Mouse (Mus musculus): ENCODE results near the gene Arl14ep. TPM values are rescaled to one million over a fixed set of nuclear protein-coding genes. Genes with fewer than 3 reads are reported as not detected.
"Not testable (repeated sequence)": the region's sequence is repeated elsewhere in the genome, so short reads cannot be mapped to it uniquely, and the experiment has no call there.

The Arl14ep gene
- polyA plus RNA-seq (2012; rRNA removed) = 30.0 and 30.5 TPM in 2 replicates

DNA sequence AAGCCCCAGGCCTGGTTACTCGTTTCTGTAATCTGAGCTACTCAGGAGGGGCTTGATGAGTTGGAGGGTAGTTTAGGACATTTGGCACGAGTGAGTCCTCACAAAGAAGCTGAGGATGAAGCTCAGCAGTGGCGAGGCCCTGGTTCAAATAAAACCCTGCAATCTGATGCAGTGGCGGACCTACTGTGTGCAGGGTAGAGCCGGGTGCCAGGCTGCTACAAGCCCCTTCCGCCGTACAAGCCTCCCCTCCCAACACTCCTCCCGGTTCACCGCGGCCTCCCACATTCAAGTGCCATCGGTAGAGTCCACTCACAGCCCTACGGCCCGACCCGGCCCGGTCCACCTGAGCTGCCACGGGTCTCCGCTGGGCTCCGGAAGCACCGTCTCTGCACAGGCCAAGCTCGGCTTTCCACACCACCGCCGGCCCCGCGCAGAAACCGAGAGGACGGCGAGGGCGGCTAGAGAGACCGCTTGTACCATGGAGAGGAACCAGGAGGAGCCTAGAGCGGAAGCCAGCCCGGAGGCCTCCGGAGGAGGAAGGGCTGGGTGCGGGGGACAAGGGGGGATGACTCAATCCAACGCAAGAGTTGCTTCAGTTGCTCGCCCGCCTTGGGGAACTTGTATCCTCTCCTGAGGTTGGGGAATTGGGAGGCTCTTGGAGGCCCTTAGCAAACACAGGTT is at the start of gene Arl14ep:
Arl14ep (minus strand) TSS at position 466 of the 681 bp plus-strand sequence.
- Histone ChIP-seq H3K4me3 (replicated peaks; ENCODE audit: insufficient read depth, low read depth, low read length) (peak within 1 kb of the TSS; percentile 88), H3K4me1 (ENCODE audit: control insufficient read depth, insufficient read depth, low read length) (no peaks in the 10 kb centered on the region), H3K27ac (ENCODE audit: insufficient read depth, low read length) (peak within 1 kb of the TSS; percentile 77), H3K27me3 (ENCODE audit: control insufficient read depth, insufficient read depth, low read length) (no peaks in the 10 kb centered on the region)
- WGBS = under 1% methylated on average over 36 of the region's 36 CpGs
- TF ChIP-seq POLR2A (IDR thresholded peaks at IDR 0.05; ENCODE audit: borderline replicate concordance, insufficient read depth, low read length) (peak; percentile 74), CTCF (IDR thresholded peaks at IDR 0.05; ENCODE audit: borderline replicate concordance, insufficient read depth, low read depth, low read length) (no peak)
- DNase-seq = peak; percentile 87 to 90

GRCm38 (mm10) chr2:107022713-107023112 is 48.5 kb upstream of the Arl14ep start:
- no peak for DNase-seq
- no peak overlapping the region for H3K4me3 ChIP-seq (replicated peaks; ENCODE audit: insufficient read depth, low read depth, low read length)
- 94% methylated on average over 5 of the region's 5 CpGs for WGBS
- no peaks in the 10 kb centered on the region for H3K4me1 ChIP-seq (ENCODE audit: control insufficient read depth, insufficient read depth, low read length)
- TF ChIP-seq POLR2A (IDR thresholded peaks at IDR 0.05; ENCODE audit: borderline replicate concordance, insufficient read depth, low read length) (no peak), CTCF (IDR thresholded peaks at IDR 0.05; ENCODE audit: borderline replicate concordance, insufficient read depth, low read depth, low read length) (no peak)
- no peaks in the 10 kb centered on the region for H3K27me3 ChIP-seq (ENCODE audit: control insufficient read depth, insufficient read depth, low read length)
- no peak overlapping the region for H3K27ac ChIP-seq (ENCODE audit: insufficient read depth, low read length)

GRCm38 (mm10) chr2:107019331-107019730 is 45.1 kb upstream of the Arl14ep start:
- no peak for TF ChIP-seq CTCF (IDR thresholded peaks at IDR 0.05; ENCODE audit: borderline replicate concordance, insufficient read depth, low read depth, low read length)
- TF ChIP-seq POLR2A (IDR thresholded peaks at IDR 0.05; ENCODE audit: borderline replicate concordance, insufficient read depth, low read length) = no peak
- Histone ChIP-seq H3K4me1 (ENCODE audit: control insufficient read depth, insufficient read depth, low read length) (no peaks in the 10 kb centered on the region), H3K27ac (ENCODE audit: insufficient read depth, low read length) (no peak overlapping the region), H3K4me3 (replicated peaks; ENCODE audit: insufficient read depth, low read depth, low read length) (no peak overlapping the region), H3K27me3 (ENCODE audit: control insufficient read depth, insufficient read depth, low read length) (no peaks in the 10 kb centered on the region)
- DNase-seq = no peak
- 80% methylated on average over 2 of the region's 2 CpGs for WGBS

GRCm38 (mm10) chr2:107013161-107013560 is 38.9 kb upstream of the Arl14ep start:
- 84% methylated on average over 4 of the region's 4 CpGs for WGBS
- H3K4me1 ChIP-seq (ENCODE audit: control insufficient read depth, insufficient read depth, low read length) = no peaks in the 10 kb centered on the region
- H3K4me3 ChIP-seq (replicated peaks; ENCODE audit: insufficient read depth, low read depth, low read length) = no peak overlapping the region
- DNase-seq = no peak
- no peaks in the 10 kb centered on the region for H3K27me3 ChIP-seq (ENCODE audit: control insufficient read depth, insufficient read depth, low read length)
- H3K27ac ChIP-seq (ENCODE audit: insufficient read depth, low read length) = no peak overlapping the region
- TF ChIP-seq CTCF (IDR thresholded peaks at IDR 0.05; ENCODE audit: borderline replicate concordance, insufficient read depth, low read depth, low read length) = no peak
- TF ChIP-seq POLR2A (IDR thresholded peaks at IDR 0.05; ENCODE audit: borderline replicate concordance, insufficient read depth, low read length) = no peak

GRCm38 (mm10) chr2:107012318-107012717 is 38.1 kb upstream of the Arl14ep start:
- WGBS = 89% methylated on average over 4 of the region's 4 CpGs
- DNase-seq = no peak
- Histone ChIP-seq H3K4me3 (replicated peaks; ENCODE audit: insufficient read depth, low read depth, low read length) (no peak overlapping the region), H3K27ac (ENCODE audit: insufficient read depth, low read length) (no peak overlapping the region), H3K4me1 (ENCODE audit: control insufficient read depth, insufficient read depth, low read length) (no peaks in the 10 kb centered on the region), H3K27me3 (ENCODE audit: control insufficient read depth, insufficient read depth, low read length) (no peaks in the 10 kb centered on the region)
- TF ChIP-seq CTCF (IDR thresholded peaks at IDR 0.05; ENCODE audit: borderline replicate concordance, insufficient read depth, low read depth, low read length) (no peak), POLR2A (IDR thresholded peaks at IDR 0.05; ENCODE audit: borderline replicate concordance, insufficient read depth, low read length) (no peak)

- DNase-seq = no peak
- TF ChIP-seq POLR2A (IDR thresholded peaks at IDR 0.05; ENCODE audit: borderline replicate concordance, insufficient read depth, low read length) (no peak), CTCF (IDR thresholded peaks at IDR 0.05; ENCODE audit: borderline replicate concordance, insufficient read depth, low read depth, low read length) (no peak)
- Histone ChIP-seq H3K4me3 (replicated peaks; ENCODE audit: insufficient read depth, low read depth, low read length) (no peak overlapping the region), H3K4me1 (ENCODE audit: control insufficient read depth, insufficient read depth, low read length) (no peaks in the 10 kb centered on the region), H3K27me3 (ENCODE audit: control insufficient read depth, insufficient read depth, low read length) (no peaks in the 10 kb centered on the region), H3K27ac (ENCODE audit: insufficient read depth, low read length) (no peak overlapping the region)
- 83% methylated on average over 6 of the region's 6 CpGs for WGBS
Measured at GRCm38 (mm10) chr2:107010160-107010559, 35.9 kb upstream of the Arl14ep start.

DNA sequence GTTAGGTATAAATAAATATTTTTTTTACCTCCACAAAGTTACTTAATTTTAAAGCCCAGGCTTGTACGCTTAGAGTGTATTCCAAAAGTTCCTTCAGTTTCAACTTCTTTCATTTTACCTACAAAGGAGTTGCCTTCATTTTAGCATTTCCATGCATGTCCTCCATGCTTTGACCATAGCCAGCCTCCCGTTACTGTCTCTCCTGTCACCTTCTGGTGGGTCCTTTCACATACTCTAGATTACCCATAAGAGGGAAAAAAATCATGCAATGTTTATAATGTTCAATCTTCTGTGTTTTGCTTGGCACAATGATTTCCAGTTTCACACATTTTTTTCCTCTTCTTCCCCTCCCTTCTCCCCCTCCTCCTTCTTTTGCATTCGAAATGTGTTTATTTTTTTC is 32.2 kb upstream of the Arl14ep start:
- H3K27ac ChIP-seq (ENCODE audit: insufficient read depth, low read length) = no peak overlapping the region
- no peak for DNase-seq
- WGBS = 85% methylated on average over 3 of the region's 3 CpGs
- H3K4me3 ChIP-seq (replicated peaks; ENCODE audit: insufficient read depth, low read depth, low read length) = no peak overlapping the region
- H3K27me3 ChIP-seq (ENCODE audit: control insufficient read depth, insufficient read depth, low read length) = no peaks in the 10 kb centered on the region
- no peaks in the 10 kb centered on the region for H3K4me1 ChIP-seq (ENCODE audit: control insufficient read depth, insufficient read depth, low read length)
- TF ChIP-seq POLR2A (IDR thresholded peaks at IDR 0.05; ENCODE audit: borderline replicate concordance, insufficient read depth, low read length) = no peak
- no peak for TF ChIP-seq CTCF (IDR thresholded peaks at IDR 0.05; ENCODE audit: borderline replicate concordance, insufficient read depth, low read depth, low read length)

DNA sequence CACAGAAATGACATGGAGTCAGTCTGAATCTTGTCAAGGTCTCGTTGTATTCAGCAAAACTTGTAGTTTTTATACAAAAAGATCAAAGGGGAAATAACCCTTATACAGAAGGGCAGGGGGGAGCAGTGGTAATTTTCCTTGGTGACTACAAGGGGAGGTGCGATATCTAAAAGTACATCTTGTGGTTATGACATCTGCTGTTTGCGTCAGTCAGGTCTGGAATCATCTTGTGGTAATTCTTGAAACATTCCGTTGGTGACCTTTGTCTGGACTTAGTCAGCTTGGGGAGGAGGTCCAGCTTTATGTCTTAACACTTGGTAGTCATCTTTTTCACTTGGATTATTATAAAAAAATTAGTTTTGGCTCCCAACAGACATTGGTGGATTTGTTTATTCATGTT is 31.7 kb upstream of the Arl14ep start:
- not testable (repeated sequence) for DNase-seq; H3K4me3 ChIP-seq (replicated peaks; ENCODE audit: insufficient read depth, low read depth, low read length); H3K27ac ChIP-seq (ENCODE audit: insufficient read depth, low read length); H3K27me3 ChIP-seq (ENCODE audit: control insufficient read depth, insufficient read depth, low read length); H3K4me1 ChIP-seq (ENCODE audit: control insufficient read depth, insufficient read depth, low read length)
- 85% methylated on average over 4 of the region's 4 CpGs for WGBS
